Mouse (Mus musculus): ENCODE results near the gene Urb1.

DNA sequence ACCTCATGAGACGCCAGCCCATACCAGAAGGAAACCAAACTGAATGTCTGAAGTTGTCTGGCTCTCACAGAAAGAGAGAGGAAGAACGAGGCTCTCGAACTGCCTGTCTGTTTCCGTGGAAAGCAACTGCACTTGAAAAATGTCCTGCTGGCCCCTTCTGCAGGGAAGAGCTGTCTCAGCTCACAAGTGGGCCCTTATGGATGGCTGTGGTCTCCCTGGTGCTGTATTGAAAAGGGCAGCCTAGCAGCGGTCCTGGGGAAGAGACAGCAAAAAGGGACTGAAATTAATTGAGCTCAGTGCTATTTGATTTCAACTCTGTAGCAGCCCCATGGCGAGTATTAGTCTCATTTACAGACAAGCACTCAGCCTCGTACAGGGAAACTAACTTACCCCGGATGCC is 27.2 kb upstream of the Urb1 start:
- TF ChIP-seq NRF1 (IDR thresholded peaks at IDR 0.05; ENCODE audit: low read depth, low read length) (no peak), CTCF (conservative IDR thresholded peaks at IDR 0.05 in 1 of 2, IDR thresholded peaks at IDR 0.05 in 1 of 2; ENCODE audit: low read depth in 2 of 2, low read length in 2 of 2) (no peak), POLR2A (IDR thresholded peaks at IDR 0.05; ENCODE audit: low read depth, low read length) (no peak), ZC3H11A (IDR thresholded peaks at IDR 0.05; ENCODE audit: low read depth, low read length) (no peak), ZNF384 (IDR thresholded peaks at IDR 0.05; ENCODE audit: low read depth, low read length) (no peak), ZMIZ1 (IDR thresholded peaks at IDR 0.05; ENCODE audit: low read depth, low read length) (no peak), NELFE (IDR thresholded peaks at IDR 0.05; ENCODE audit: low read depth, low read length) (no peak), JUND (conservative IDR thresholded peaks at IDR 0.05; ENCODE audit: low read depth, low read length) (no peak)

All from CH12.LX (cell line).